Mouse (Mus musculus): Measurements from ENCODE around the gene Zfyve27. TPM values are rescaled to one million over a fixed set of nuclear protein-coding genes. Genes with fewer than 3 reads are reported as not detected.

Gene Zfyve27
- polyA plus RNA-seq, 1 experiment from 2014 or later = 27.8 TPM

GRCm38 (mm10) chr19:42145731-42146130 lies 18.0 kb upstream of the Zfyve27 start:
- Histone ChIP-seq H3K4me3 (no peak overlapping the region), H3K27ac (no peak overlapping the region), H3K9me3 (no peaks in the 10 kb centered on the region), H3K4me1 (peaks cover 31% of the 10 kb centered on the region), H3K27me3 (ENCODE audit: insufficient read depth, poor library complexity, severe bottlenecking) (peaks cover 4% of the 10 kb centered on the region; the same call in 1 of the 2 replicates), H3K36me3 (peaks cover 3% of the 10 kb centered on the region; the same call in 1 of the 2 replicates)
- WGBS = 87% methylated on average over 2 of the region's 2 CpGs
- DNase-seq (ENCODE audit: low spot score) = no peak

GRCm38 (mm10) chr19:42146276-42147010 lies 17.3 kb upstream of the Zfyve27 start:
- no peak for DNase-seq (ENCODE audit: low spot score)
- peak overlapping the region; percentile 80 for H3K4me3 ChIP-seq
- H3K36me3 ChIP-seq = peaks cover 3% of the 10 kb centered on the region; the same call in 1 of the 2 replicates
- H3K27me3 ChIP-seq (ENCODE audit: insufficient read depth, poor library complexity, severe bottlenecking) = peaks cover 4% of the 10 kb centered on the region; the same call in 1 of the 2 replicates
- WGBS = 87% methylated on average over 9 of the region's 9 CpGs
- H3K4me1 ChIP-seq = peaks cover 38% of the 10 kb centered on the region
- H3K27ac ChIP-seq = peak overlapping the region; percentile 93; the same call in 1 of the 2 replicates
- no peaks in the 10 kb centered on the region for H3K9me3 ChIP-seq

- Histone ChIP-seq H3K36me3 (peaks cover 3% of the 10 kb centered on the region; the same call in 1 of the 2 replicates), H3K9me3 (no peaks in the 10 kb centered on the region), H3K27ac (peak within 1 kb of the TSS; percentile 93), H3K27me3 (ENCODE audit: insufficient read depth, poor library complexity, severe bottlenecking) (peaks cover 4% of the 10 kb centered on the region; the same call in 1 of the 2 replicates), H3K4me3 (peak within 1 kb of the TSS; percentile 80), H3K4me1 (peaks cover 46% of the 10 kb centered on the region)
- DNase-seq (ENCODE audit: low spot score) = peak; percentile 84
- WGBS = 0% methylated on average over 31 of the region's 57 CpGs
These were observed 16.5 kb upstream of the Zfyve27 start, which contains the start of gene Marveld1 for GRCm38 (mm10) chr19:42147170-42147768. Gene Marveld1 (plus strand): TSS chr19:42147400.

- Histone ChIP-seq H3K36me3 (peaks cover 3% of the 10 kb centered on the region; the same call in 1 of the 2 replicates), H3K27ac (peak overlapping the region; percentile 93), H3K4me1 (peaks cover 46% of the 10 kb centered on the region), H3K27me3 (ENCODE audit: insufficient read depth, poor library complexity, severe bottlenecking) (peaks cover 4% of the 10 kb centered on the region; the same call in 1 of the 2 replicates), H3K4me3 (peak overlapping the region; percentile 80), H3K9me3 (no peaks in the 10 kb centered on the region)
- under 1% methylated on average over 63 of the region's 63 CpGs for WGBS
- DNase-seq (ENCODE audit: low spot score) = peak; percentile 82
These were observed 15.8 kb upstream of the Zfyve27 start for GRCm38 (mm10) chr19:42147769-42148568.

- Histone ChIP-seq H3K9me3 (no peaks in the 10 kb centered on the region), H3K27me3 (ENCODE audit: insufficient read depth, poor library complexity, severe bottlenecking) (peaks cover 4% of the 10 kb centered on the region; the same call in 1 of the 2 replicates), H3K36me3 (peaks cover 3% of the 10 kb centered on the region; the same call in 1 of the 2 replicates), H3K4me1 (peaks cover 49% of the 10 kb centered on the region), H3K27ac (peak overlapping the region; percentile 93), H3K4me3 (peak overlapping the region; percentile 80)
- 9% methylated on average over 7 of the region's 7 CpGs for WGBS
- no peak for DNase-seq (ENCODE audit: low spot score)
These were observed 15.2 kb upstream of the Zfyve27 start for GRCm38 (mm10) chr19:42148569-42148860.

- H3K27ac ChIP-seq = no peak overlapping the region
- peaks cover 3% of the 10 kb centered on the region; the same call in 1 of the 2 replicates for H3K36me3 ChIP-seq
- no peak overlapping the region for H3K4me3 ChIP-seq
- DNase-seq (ENCODE audit: low spot score) = peak; percentile 89
- H3K4me1 ChIP-seq = peaks cover 48% of the 10 kb centered on the region
- no peaks in the 10 kb centered on the region for H3K9me3 ChIP-seq
- 8% methylated on average over 6 of the region's 6 CpGs for WGBS
- H3K27me3 ChIP-seq (ENCODE audit: insufficient read depth, poor library complexity, severe bottlenecking) = no peaks in the 10 kb centered on the region
These were observed 11.8 kb upstream of the Zfyve27 start for GRCm38 (mm10) chr19:42151990-42152389.

- H3K27ac ChIP-seq = peak overlapping the region; percentile 52; the same call in 1 of the 2 replicates
- 41% methylated on average over 11 of the region's 12 CpGs for WGBS
- no peak for DNase-seq (ENCODE audit: low spot score)
- H3K36me3 ChIP-seq = no peaks in the 10 kb centered on the region
- no peak overlapping the region for H3K4me3 ChIP-seq
- H3K9me3 ChIP-seq = no peaks in the 10 kb centered on the region
- H3K4me1 ChIP-seq = peaks cover 18% of the 10 kb centered on the region
- H3K27me3 ChIP-seq (ENCODE audit: insufficient read depth, poor library complexity, severe bottlenecking) = no peaks in the 10 kb centered on the region
These were observed 6.1 kb upstream of the Zfyve27 start for GRCm38 (mm10) chr19:42157493-42158237.

- Histone ChIP-seq H3K27ac (peak overlapping the region; percentile 52; the same call in 1 of the 2 replicates), H3K9me3 (no peaks in the 10 kb centered on the region), H3K36me3 (no peaks in the 10 kb centered on the region), H3K27me3 (ENCODE audit: insufficient read depth, poor library complexity, severe bottlenecking) (no peaks in the 10 kb centered on the region), H3K4me3 (peak overlapping the region; percentile 35), H3K4me1 (peaks cover 17% of the 10 kb centered on the region)
- WGBS = 16% methylated on average over 13 of the region's 13 CpGs
- no peak for DNase-seq (ENCODE audit: low spot score)
These were observed 5.3 kb upstream of the Zfyve27 start for GRCm38 (mm10) chr19:42158246-42159017.

GRCm38 (mm10) chr19:42164188-42164587 lies 437 bp downstream of the Zfyve27 start:
- no peak for DNase-seq (ENCODE audit: low spot score)
- Histone ChIP-seq H3K4me3 (no peak overlapping the region), H3K27me3 (ENCODE audit: insufficient read depth, poor library complexity, severe bottlenecking) (peaks cover 29% of the 10 kb centered on the region), H3K36me3 (no peaks in the 10 kb centered on the region), H3K27ac (no peak overlapping the region), H3K9me3 (no peaks in the 10 kb centered on the region), H3K4me1 (no peaks in the 10 kb centered on the region)
- 61% methylated on average over 7 of the region's 7 CpGs for WGBS

GRCm38 (mm10) chr19:42166130-42166529 lies 2.4 kb downstream of the Zfyve27 start:
- peak overlapping the region; percentile 60; the same call in 1 of the 2 replicates for H3K27ac ChIP-seq
- 5% methylated on average over 12 of the region's 12 CpGs for WGBS
- H3K36me3 ChIP-seq = no peaks in the 10 kb centered on the region
- no peaks in the 10 kb centered on the region for H3K9me3 ChIP-seq
- DNase-seq (ENCODE audit: low spot score) = peak; percentile 87
- H3K27me3 ChIP-seq (ENCODE audit: insufficient read depth, poor library complexity, severe bottlenecking) = peaks cover 34% of the 10 kb centered on the region
- H3K4me1 ChIP-seq = peaks cover 4% of the 10 kb centered on the region
- peak overlapping the region; percentile 39 for H3K4me3 ChIP-seq

- 43% methylated on average over 3 of the region's 3 CpGs for WGBS
- Histone ChIP-seq H3K36me3 (no peaks in the 10 kb centered on the region), H3K4me1 (peaks cover 10% of the 10 kb centered on the region), H3K27ac (no peak overlapping the region), H3K27me3 (ENCODE audit: insufficient read depth, poor library complexity, severe bottlenecking) (peaks cover 34% of the 10 kb centered on the region), H3K9me3 (no peaks in the 10 kb centered on the region), H3K4me3 (no peak overlapping the region)
- DNase-seq (ENCODE audit: low spot score) = no peak
These were observed 3.0 kb downstream of the Zfyve27 start for GRCm38 (mm10) chr19:42166766-42167165.
